Mouse (Mus musculus): ENCODE measurements around the gene Ppp3r2.

- TF ChIP-seq CTCF (conservative IDR thresholded peaks at IDR 0.05; ENCODE audit: low read length) (no peak), POU5F1 (IDR thresholded peaks at IDR 0.05; ENCODE audit: borderline replicate concordance, low read length) (no peak)
Measured at GRCm38 (mm10) chr4:49637821-49638220, 44.0 kb downstream of the Ppp3r2 start.

All from E14TG2a.4 (cell line).